Mouse (Mus musculus): Measurements from ENCODE around the gene Rnf144b. TPM values are rescaled to one million over a fixed set of nuclear protein-coding genes. Genes with fewer than 3 reads are reported as not detected.

The Rnf144b gene
- total RNA-seq, 2 experiments from 2014 or later = 20.2 to 25.2 TPM

DNA sequence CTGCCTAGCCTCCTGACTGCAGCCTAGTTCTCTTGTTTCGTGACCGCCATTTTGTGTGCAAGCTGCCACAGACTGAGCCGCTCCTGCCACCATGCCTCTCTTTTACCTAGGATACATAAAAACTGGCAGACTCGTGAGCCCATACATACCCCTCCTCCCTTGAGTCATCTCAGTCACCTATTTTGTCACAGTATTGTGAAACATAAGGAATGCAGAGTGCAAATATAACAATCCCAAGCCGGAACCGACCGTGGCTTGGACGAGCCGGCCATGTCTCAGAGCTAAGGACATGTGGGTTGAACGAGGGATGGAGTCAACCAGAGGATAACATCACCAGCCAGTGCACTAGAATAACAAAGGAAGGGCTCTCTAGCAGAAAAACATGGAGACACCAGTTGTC lies 91.4 kb downstream of the Rnf144b start:
- no peak for DNase-seq (ENCODE audit: low spot score in 2 of 2)

DNA sequence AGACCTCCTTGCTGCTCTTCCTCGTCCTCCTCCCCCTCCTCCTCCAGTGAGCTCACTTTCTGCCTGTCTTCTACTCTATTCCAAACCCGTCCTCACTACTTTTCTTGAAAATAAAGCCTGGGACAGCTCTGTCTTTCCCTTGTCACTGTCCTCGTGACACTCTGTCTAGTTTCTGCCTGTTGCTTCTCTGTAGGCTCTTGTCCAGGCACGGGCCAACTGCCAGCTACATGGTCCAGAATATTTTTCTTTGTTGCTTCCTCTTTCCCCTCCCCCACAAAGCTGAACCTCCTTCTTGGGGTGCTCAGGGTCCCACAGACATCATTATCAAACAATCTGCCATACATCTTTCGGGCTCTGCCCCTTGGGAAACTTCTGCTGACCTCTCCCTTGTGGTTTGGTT lies 92.4 kb downstream of the Rnf144b start:
- intact Hi-C loops (cut with DNase I) = no loop called here
- no peak for DNase-seq (ENCODE audit: low spot score in 2 of 2)

More for the DNA sequence above, 91.4 kb downstream of the Rnf144b start:
- intact Hi-C loops (cut with DNase I) = no loop called here

DNA sequence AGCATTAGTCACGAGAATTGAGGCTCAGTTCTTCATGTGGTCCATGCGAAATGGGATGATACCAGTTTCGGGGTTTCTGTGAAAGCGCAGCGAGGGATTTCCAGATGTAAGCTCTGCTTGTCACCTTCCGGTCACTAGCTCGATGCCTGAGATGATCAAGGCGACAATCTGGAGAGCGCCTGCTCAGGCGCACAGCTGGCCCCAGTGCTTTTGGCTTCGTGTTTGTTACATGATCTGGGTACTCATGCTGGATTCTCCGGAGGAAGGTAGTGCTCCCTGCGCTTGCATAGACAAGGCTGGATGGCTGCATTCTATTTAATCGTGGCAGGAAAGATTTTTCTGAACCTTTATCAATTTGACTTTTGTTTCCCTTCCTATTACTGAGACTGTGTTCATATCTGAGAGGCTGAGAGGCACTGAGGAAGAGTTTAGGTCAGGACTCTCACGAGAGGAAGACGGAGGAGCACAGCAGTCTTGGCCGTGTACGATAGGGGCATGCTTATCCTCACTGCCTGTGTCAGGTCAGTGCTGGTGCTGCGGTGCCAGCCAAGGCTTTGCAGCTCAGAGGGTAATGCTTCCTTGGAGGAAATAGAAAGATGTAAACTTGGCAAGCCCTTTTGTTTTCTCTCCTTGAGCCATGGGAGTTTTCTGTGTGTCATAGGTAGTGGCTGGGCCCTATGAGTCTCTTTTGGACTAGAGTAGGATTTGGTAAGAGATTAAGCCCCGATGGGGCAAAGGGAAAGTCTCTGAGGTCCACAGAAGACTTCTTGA lies 93.5 kb downstream of the Rnf144b start:
- intact Hi-C loops (cut with DNase I) = no loop called here
- no peak for DNase-seq (ENCODE audit: low spot score in 2 of 2)

DNA sequence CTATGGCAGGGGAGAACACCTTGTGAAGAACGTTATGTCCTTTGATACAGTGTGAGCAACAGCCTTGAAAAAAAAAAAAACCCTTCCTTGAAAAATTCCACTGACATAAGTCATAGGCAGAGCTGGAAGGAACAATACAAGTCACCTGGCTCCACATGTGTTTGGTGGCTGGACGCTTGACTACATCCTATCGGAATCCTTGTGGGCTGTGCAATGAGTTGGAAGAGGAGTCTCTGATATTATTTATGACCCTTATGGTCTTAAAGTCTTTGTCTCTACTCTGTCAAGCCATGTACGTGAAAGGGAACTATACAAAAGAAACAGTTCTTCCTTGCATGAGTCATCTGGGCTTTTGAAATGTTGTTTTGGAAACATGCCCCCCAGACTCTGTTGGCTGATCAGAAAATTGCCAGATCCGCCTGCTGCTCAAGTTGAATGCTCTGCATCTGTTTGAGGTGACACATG lies 94.7 kb downstream of the Rnf144b start:
- DNase-seq (ENCODE audit: low spot score in 2 of 2) = no peak
- intact Hi-C loops (cut with DNase I) = no loop called here

DNA sequence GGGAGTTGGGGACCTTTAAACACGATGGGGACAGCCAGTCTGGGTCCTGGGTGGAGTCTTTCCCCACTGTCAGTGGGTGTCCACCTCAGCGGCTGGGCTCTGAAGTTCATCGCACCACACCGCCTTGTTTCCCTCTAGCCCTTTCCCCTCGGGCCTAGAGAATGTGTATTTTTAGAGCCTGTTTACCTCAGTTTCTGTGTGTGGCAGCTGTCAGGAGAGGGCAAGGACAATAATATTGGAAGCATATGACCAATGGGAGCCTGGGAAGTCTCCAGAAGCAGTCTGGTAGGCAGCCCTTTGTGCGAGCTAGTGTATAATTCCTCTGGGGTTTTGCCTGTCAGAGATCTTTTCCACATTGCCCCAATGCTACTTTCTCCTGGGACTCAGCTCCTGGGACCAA lies 95.9 kb downstream of the Rnf144b start:
- no peak for DNase-seq (ENCODE audit: low spot score in 2 of 2)
- intact Hi-C loops (cut with DNase I) = no loop called here

DNA sequence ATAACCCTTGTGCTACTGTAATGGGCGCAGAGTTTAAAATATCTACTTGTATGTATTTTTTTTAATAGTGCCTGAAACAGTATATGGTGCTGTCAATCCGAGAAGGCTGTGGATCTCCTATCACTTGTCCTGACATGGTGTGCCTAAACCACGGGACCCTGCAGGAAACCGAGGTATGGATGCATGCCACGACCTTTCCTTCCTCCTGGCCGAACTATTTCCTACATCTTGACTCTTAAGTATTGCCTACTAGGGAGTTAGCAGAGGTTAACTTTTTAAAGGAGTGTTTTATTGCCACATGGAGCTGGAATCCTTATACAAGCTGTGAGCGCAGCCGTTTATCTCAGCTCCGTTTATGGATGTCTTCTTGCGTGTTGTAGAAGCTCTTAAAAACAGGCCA lies 98.0 kb downstream of the Rnf144b start:
- intact Hi-C loops (cut with DNase I) = no loop called here
- no peak for DNase-seq (ENCODE audit: low spot score in 2 of 2)

DNA sequence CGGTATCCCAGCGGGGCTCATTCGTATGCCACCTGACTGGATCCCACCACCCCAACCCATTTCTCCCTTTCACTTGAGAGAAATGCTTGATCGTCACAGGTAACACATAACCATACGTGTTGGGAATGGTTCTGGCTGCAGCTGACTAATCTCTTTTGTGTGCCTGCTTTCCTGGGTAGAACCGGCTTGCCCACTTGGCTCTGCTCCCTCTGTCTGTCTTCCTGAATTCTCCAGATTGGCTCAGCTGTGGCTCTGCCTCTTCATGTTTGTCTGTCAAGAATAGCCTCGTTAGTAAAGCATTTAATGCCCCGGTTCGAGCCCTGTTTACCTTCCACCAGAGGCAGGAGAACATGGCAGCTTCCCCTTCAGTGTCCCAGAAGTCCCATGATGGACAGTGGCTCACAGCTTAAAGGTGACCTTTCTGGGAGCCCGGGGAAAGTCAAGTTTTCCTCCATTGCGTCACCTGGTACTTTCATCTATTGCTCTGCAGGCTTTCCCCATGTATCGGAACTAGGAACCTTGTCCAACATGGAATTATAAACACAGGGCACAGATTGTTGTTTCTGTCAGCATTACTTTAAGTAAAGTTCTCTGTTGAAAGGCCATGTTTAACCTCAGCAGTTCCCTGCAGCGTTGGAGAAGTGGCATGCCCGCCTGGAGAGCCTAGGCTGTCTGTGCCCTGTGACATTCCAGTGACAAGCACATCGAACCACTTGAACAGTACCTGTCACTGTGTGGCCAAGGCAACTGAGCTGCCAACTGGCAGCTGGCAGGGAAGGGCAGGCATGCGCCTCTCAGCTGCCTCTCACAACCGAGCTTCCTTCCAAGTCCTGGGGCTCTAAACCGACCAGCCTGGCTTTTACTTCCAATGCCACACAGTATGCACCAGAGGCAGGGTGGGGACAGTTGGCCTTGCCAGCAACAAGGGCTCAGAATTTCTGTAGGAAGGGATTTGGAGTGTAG lies 101.4 kb downstream of the Rnf144b start:
- intact Hi-C loops (cut with DNase I) = no loop called here
- peak; percentile 46 to 59 for DNase-seq (ENCODE audit: low spot score in 2 of 2)

DNA sequence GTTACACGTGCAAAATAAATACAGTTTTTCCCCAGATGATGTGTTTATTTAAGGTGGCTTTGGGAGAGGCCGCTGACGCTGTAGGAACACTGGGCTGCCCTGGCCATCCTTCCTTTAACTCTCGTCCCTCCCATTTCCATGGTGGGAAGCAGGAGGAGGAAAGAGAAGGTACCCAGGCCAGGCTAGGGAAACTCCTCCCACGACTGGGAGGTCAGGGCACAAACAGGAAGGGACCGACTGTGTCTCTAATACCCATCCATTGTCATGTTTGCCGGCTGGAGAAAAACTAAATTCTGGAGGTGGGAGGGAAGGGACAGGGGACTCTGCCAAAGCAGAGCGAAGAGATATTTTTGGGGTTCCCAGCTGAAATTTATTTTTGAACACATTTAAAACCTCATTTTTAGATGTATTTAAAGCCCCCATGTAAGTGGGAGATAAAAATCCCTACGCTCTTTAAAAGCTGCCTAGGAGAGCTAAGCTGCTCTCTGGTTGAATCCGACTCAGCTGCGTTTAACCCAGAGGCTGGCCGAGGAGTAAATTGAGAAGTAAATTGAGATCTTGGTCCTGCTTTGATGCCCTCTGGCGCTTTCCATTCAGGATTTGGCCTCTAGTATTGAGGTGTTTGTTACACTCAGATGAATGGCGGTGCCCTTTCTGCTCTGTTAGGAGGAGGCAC lies 102.3 kb downstream of the Rnf144b start:
- DNase-seq (ENCODE audit: low spot score in 2 of 2) = peak; percentile 41 to 49
- intact Hi-C loops (cut with DNase I) = loop anchor here (5.0 kb wide), 1 partner anchor 32 kb away; no protein-coding TSS in a partner anchor

DNA sequence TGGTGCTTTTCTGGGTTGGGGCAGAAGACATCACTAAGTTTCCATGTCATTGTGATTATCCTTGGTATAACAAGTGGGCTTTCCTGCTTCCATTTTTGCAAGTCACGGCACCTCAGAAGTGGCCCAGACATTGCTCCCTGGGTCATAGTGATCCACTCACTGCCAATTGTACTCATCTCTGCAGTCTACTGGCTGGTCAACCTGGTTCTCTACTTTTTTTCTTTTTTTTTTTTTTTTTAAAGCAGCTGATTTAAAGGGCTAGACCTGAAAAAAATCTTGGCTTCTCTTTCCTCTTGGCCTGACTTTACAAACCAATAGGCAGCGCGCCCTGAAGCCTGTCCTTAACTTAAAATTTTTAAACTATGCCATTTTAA lies 102.9 kb downstream of the Rnf144b start:
- intact Hi-C loops (cut with DNase I) = loop anchor here (5.0 kb wide), 1 partner anchor 33 kb away; no protein-coding TSS in a partner anchor
- DNase-seq (ENCODE audit: low spot score in 2 of 2) = no peak

DNA sequence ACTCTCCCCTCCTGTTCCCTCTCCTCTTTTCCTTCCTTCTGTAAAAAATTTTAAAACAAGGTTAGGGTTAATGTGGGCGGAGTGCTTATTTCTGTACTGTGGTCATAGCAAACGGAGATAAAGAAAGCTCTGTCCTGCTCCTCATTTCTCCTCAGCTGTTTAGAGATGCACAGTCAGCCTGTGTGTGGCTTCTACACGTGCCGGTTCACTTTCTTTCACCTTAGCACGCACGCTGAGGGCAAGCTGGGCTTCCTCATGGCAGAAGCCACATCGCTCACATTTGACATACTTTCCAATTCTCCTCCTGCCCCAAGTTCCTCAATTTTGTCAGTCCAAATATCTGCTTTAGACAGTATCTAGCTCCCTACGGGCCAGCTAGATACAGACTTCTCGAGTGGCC lies 103.3 kb downstream of the Rnf144b start:
- no peak for DNase-seq (ENCODE audit: low spot score in 2 of 2)
- intact Hi-C loops (cut with DNase I) = loop anchor here (5.0 kb wide), 1 partner anchor 34 kb away; no protein-coding TSS in a partner anchor

DNA sequence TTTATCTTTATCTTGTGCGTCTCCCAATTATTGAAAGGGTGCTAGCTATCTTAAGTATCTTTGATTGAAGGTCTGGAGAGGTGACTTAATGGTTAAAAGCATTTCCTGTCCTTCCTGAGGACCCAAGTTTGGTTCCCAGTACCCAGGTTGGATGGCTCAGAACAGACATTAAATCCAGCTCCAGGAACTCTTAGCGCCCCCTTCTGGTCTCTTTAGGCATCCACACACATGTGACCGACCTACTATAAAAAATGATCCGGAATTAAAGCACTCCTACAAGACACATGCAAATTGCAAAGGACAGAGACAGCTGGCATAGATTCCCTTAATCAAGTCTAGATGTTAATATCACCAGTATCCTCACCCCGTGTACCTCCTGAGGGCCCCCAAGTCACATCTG lies 104.1 kb downstream of the Rnf144b start:
- intact Hi-C loops (cut with DNase I) = loop anchor here (5.0 kb wide), 1 partner anchor 34 kb away; no protein-coding TSS in a partner anchor
- no peak for DNase-seq (ENCODE audit: low spot score in 2 of 2)

DNA sequence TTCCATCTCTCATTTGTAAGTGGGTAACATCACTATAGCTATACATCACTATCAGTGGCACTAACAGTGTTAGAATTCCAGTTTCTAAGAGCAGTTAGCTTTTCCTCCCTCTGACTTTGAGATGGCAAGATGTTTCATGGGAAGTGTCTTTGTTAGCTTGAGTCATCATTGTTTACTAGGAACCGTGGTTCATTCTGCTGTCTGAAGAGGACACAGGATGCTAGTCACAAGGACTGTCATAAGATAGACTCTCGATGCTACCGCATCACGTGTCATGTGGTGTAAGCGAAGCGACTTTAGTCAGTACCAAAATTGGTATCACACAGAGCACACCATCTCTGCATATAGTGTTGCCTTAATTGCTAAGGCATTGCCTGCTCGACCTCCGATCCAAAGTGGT lies 105.7 kb downstream of the Rnf144b start:
- no peak for DNase-seq (ENCODE audit: low spot score in 2 of 2)
- intact Hi-C loops (cut with DNase I) = loop anchor here (5.0 kb wide), 1 partner anchor 36 kb away; no protein-coding TSS in a partner anchor

DNA sequence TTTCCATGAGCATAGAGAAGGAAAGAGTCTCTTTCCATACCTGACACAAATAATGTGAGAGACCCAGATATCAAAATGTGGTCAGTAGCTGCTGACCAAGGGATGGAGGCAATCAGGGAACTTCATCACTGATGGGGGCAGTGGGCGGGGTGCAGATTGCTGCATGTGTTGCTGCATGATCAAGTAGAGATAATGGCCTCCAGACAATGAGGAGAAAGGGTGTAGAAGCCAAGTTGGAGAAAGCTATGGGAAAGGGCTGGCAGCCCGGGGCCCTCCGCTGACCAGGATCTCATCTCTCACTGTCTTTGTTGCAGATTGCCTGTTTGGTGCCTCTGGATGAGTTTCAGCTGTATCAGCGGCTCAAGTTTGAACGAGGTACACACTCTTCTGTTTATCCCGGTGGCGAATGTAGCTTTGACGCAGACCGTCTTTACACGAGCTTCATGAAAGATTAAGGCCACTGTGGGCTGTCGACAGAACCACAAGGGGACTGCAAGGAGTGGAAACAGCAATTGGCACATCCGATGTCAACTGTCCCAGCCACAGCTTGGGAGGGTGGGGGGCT lies 106.3 kb downstream of the Rnf144b start:
- no peak for DNase-seq (ENCODE audit: low spot score in 2 of 2)
- intact Hi-C loops (cut with DNase I) = loop anchor here (5.0 kb wide), 1 partner anchor 36 kb away; no protein-coding TSS in a partner anchor

DNA sequence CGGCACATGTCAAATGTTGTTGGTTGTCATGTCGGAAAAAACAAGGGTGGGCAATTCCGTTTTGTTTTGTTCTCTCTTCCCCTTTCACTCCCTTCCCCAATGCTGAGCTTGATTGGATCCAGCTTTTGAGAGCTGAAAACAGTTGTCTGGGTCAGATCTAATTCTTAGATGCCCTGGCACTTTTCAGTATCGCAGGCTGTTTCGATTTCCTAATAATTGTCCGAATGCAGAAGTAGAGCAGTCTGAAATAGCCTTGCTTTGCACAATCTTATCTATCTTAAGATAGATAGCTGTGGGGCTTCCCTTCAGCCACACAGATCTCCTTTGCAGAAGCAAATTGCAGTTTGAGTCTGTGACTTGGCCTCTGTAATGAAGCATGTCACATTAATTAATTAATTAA lies 109.7 kb downstream of the Rnf144b start:
- no peak for DNase-seq (ENCODE audit: low spot score in 2 of 2)
- intact Hi-C loops (cut with DNase I) = no loop called here

DNA sequence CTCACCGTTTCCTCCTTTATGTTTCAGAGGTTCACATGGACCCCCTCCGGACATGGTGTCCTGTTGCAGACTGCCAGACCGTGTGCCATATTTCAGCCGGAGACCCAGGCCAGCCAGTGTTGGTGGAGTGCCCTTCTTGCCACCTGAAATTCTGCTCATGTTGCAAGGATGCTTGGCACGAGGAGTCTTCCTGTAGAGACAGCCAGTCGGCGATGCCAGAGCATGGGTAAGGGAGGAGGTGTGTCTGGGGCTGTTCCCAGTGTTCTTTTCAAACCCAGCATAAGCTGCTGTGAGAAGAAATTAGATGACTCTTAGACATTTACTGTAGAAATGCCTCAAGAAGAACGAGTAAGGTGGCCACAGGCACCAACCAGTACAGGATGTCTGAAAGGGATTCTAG lies 114.9 kb downstream of the Rnf144b start:
- intact Hi-C loops (cut with DNase I) = no loop called here
- no peak for DNase-seq (ENCODE audit: low spot score in 2 of 2)

DNA sequence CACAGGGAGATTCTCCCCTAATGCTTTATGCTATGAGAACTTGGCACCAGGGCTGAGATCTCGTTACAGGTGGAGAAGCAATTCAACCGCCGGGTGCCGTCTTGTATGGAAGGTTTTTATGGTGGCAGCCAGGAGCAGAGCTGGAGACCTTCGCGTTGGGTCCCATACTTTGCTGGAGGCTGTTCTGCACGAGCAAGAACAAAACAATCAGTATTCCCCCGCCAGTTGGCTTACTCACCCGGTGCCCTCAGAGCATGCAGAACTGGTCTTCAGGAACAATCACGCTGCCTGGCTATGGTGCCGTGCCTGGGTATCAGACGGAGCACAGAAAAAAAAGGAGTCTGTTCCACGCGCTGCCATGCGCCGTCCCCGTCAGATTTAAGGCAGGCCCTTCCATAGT lies 115.7 kb downstream of the Rnf144b start:
- no peak for DNase-seq (ENCODE audit: low spot score in 2 of 2)
- intact Hi-C loops (cut with DNase I) = no loop called here

DNA sequence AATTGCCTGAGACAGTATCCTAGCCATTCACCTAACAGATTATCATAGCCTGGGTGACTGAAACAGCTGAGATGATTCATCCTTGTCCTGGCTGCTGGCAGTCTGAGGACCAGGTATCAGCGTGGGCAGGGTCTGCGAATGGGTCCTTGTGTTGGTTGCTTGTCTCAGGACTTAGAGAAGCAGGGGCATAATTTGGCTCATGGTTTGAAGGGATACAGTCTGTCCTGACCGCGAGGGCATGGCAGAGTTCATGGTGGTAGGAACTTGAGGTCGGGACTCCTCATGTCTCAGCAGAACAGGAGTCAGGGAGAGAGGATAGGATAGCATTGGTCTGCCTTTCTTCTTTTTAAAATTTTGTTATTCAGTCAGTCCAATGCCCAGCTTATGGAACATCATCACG lies 121.1 kb downstream of the Rnf144b start:
- DNase-seq (ENCODE audit: low spot score in 2 of 2) = no peak
- intact Hi-C loops (cut with DNase I) = no loop called here

DNA sequence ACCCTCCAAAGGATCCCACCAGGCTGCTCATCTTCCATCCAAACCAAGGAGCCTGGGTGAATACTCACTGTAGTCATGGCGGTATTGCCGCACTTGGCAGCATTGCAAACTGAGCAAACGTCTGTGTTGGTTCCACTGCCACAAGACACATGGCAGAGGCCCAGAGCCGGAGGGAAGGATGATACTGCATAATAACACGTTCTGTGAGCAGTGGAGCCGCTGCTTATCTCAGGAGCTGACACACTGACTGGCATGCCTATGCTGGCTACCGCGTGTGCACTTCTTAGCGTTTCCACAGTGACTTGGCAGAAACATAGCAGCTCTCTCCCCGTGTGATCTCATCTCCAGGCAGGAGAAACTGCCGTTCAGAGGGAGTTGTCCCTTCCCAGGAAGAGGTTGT lies 122.3 kb downstream of the Rnf144b start:
- intact Hi-C loops (cut with DNase I) = no loop called here
- peak; percentile 67 to 68 for DNase-seq (ENCODE audit: low spot score in 2 of 2)

DNA sequence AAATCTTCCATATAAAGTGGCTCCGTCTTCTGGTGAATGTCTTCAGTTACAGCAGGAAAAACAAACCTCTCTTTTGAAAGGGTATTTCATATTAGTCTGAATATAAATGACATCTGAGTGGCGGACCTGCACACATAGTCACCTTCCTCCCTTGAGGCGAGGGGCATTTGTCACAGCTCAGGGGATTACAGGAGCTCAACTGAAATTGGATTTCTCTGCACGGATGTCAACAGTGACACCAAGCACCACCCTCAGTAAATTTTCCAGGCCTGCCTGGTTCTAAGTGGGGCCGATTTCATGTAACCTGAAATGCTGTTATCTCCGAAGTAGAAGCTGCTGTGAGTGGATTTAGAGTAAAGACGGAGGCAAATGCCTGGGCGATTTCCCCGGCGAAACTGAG lies 124.0 kb downstream of the Rnf144b start:
- intact Hi-C loops (cut with DNase I) = no loop called here
- DNase-seq (ENCODE audit: low spot score in 2 of 2) = no peak

All from left cerebral cortex, postnatal 36 days (tissue).